ENCODE assay signal across 20 mouse cellular contexts in genomic region chr11:108606036-108606435, GRCm38 (mm10).
DNase-seq lines count a peak whose midpoint lies in the region; ATAC-seq lines count a peak whose summit lies in the region.
"Had no signal": no experiment of that assay in that cellular context is flagged by ENCODE, and none has a peak within 500 bp of the region (broad histone marks: within the 10 kb centered on the region; RNA-seq: fewer than 3 reads in every experiment).

No protein-coding gene starts in this region.

- 83% methylated on average over 11 of the region's 11 CpGs for WGBS in hindbrain, embryonic 13.5 days
- 86% methylated on average over 11 of the region's 11 CpGs for WGBS in hindbrain, embryonic 12.5 days
- WGBS in forebrain, embryonic 10.5 days: 85% methylated on average over 11 of the region's 11 CpGs
- WGBS in hindbrain, embryonic 16.5 days: 72% methylated on average over 11 of the region's 11 CpGs
- WGBS in midbrain, embryonic 16.5 days: 47% methylated on average over 11 of the region's 11 CpGs

- H3K4me1 ChIP-seq in hindbrain, embryonic 13.5 days (replicated peaks): peaks cover 5% of the 10 kb centered on the region
- no peaks in the 10 kb centered on the region for H3K4me1 ChIP-seq in hindbrain, embryonic 12.5 days
- peaks cover 19% of the 10 kb centered on the region for H3K4me1 ChIP-seq in forebrain, embryonic 10.5 days
- peaks cover 3% of the 10 kb centered on the region; the same call in 1 of the 2 replicates for H3K4me1 ChIP-seq in hindbrain, embryonic 16.5 days (ENCODE audit: control insufficient read depth, insufficient read depth, low read depth, low read length)
- peaks cover 7% of the 10 kb centered on the region for H3K4me1 ChIP-seq in midbrain, embryonic 16.5 days (ENCODE audit: control insufficient read depth, insufficient read depth, low read length)
- H3K4me1 ChIP-seq: embryonic facial prominence, embryonic 13.5 days; megakaryocyte, embryonic 14.5 days; stomach, embryonic 15.5 days had no signal

- peak overlapping the region; percentile 31 for H3K27ac ChIP-seq in hindbrain, embryonic 13.5 days
- H3K27ac ChIP-seq in hindbrain, embryonic 12.5 days: no peak overlapping the region
- H3K27ac ChIP-seq in forebrain, embryonic 10.5 days: peak overlapping the region; percentile 45; the same call in 1 of the 2 replicates
- peak overlapping the region; percentile 36; the same call in 1 of the 2 replicates for H3K27ac ChIP-seq in hindbrain, embryonic 16.5 days (ENCODE audit: low read depth, low read length)
- peak overlapping the region; percentile 91 for H3K27ac ChIP-seq in midbrain, embryonic 16.5 days (ENCODE audit: low read length)
- H3K27ac ChIP-seq: embryonic facial prominence, embryonic 13.5 days; gastrocnemius, adult 2 months; kidney, postnatal 0 days; liver, embryonic 14.5 days; stomach, embryonic 15.5 days had no signal

- no peaks in the 10 kb centered on the region for H3K36me3 ChIP-seq in hindbrain, embryonic 13.5 days
- no peaks in the 10 kb centered on the region for H3K36me3 ChIP-seq in hindbrain, embryonic 12.5 days
- H3K36me3 ChIP-seq in forebrain, embryonic 10.5 days (replicated peaks): no peaks in the 10 kb centered on the region
- no peaks in the 10 kb centered on the region for H3K36me3 ChIP-seq in hindbrain, embryonic 16.5 days (ENCODE audit: control insufficient read depth, insufficient read depth, low read length)
- H3K36me3 ChIP-seq in midbrain, embryonic 16.5 days (ENCODE audit: control insufficient read depth, insufficient read depth, low read length): no peaks in the 10 kb centered on the region
- H3K36me3 ChIP-seq: embryonic facial prominence, embryonic 13.5 days; limb, embryonic 12.5 days; stomach, embryonic 15.5 days had no signal

- no peaks in the 10 kb centered on the region for H3K27me3 ChIP-seq in hindbrain, embryonic 13.5 days
- no peaks in the 10 kb centered on the region for H3K27me3 ChIP-seq in hindbrain, embryonic 12.5 days
- 0 out of 2 replicates have a peak, but pooled peaks cover 3% of the 10 kb centered on the region for H3K27me3 ChIP-seq in forebrain, embryonic 10.5 days (ENCODE audit: poor library complexity, severe bottlenecking)
- no peaks in the 10 kb centered on the region for H3K27me3 ChIP-seq in hindbrain, embryonic 16.5 days (replicated peaks; ENCODE audit: control insufficient read depth, insufficient read depth, low read length)
- no peaks in the 10 kb centered on the region for H3K27me3 ChIP-seq in midbrain, embryonic 16.5 days (ENCODE audit: control insufficient read depth, insufficient read depth, low read depth, low read length)
- H3K27me3 ChIP-seq: embryonic facial prominence, embryonic 13.5 days; limb, embryonic 12.5 days; megakaryocyte, embryonic 14.5 days; stomach, embryonic 15.5 days had no signal

- DNase-seq in forebrain, embryonic 10.5 days (ENCODE audit: extremely low spot score, low spot score): no peak
- DNase-seq in testis, postnatal 10 days (ENCODE audit: low spot score): no peak
- DNase-seq in MN1 (ENCODE audit: low spot score): no peak
- DNase-seq: gastrocnemius, adult 2 months; heart, postnatal 4 days; right cerebral cortex, postnatal 14 days; thymus, postnatal 25 days had no signal

- ATAC-seq in hindbrain, embryonic 13.5 days (ENCODE audit: low FRiP score): no peak
- no peak for ATAC-seq in hindbrain, embryonic 12.5 days (ENCODE audit: low FRiP score)
- peak; percentile 67; the same call in 1 of the 2 replicates for ATAC-seq in hindbrain, embryonic 16.5 days
- ATAC-seq in midbrain, embryonic 16.5 days: peak; percentile 91
- no peak for ATAC-seq in megakaryocyte, adult 5-6 weeks (ENCODE audit: poor library complexity, severe bottlenecking)
- ATAC-seq: intestine, postnatal 0 days; lung, postnatal 0 days had no signal

- H3K4me2 ChIP-seq in hindbrain, embryonic 13.5 days: no peak overlapping the region
- H3K4me2 ChIP-seq in hindbrain, embryonic 12.5 days (replicated peaks): no peak overlapping the region
- peak overlapping the region; percentile 23; the same call in 1 of the 2 replicates for H3K4me2 ChIP-seq in hindbrain, embryonic 16.5 days (ENCODE audit: low read length)
- peak overlapping the region; percentile 50 for H3K4me2 ChIP-seq in midbrain, embryonic 16.5 days (ENCODE audit: low read length)
- H3K4me2 ChIP-seq: embryonic facial prominence, embryonic 13.5 days; limb, embryonic 12.5 days; stomach, embryonic 15.5 days had no signal

- no peaks in the 10 kb centered on the region for H3K9me3 ChIP-seq in hindbrain, embryonic 13.5 days
- H3K9me3 ChIP-seq in hindbrain, embryonic 12.5 days (replicated peaks): no peaks in the 10 kb centered on the region
- H3K9me3 ChIP-seq in forebrain, embryonic 10.5 days: no peaks in the 10 kb centered on the region
- H3K9me3 ChIP-seq in hindbrain, embryonic 16.5 days (ENCODE audit: control insufficient read depth, low read length): no peaks in the 10 kb centered on the region
- H3K9me3 ChIP-seq in midbrain, embryonic 16.5 days (replicated peaks; ENCODE audit: control insufficient read depth, low read length, poor library complexity, severe bottlenecking): no peaks in the 10 kb centered on the region
- H3K9me3 ChIP-seq: embryonic facial prominence, embryonic 13.5 days; limb, embryonic 12.5 days; megakaryocyte, embryonic 14.5 days; stomach, embryonic 15.5 days had no signal

- H3K9ac ChIP-seq in hindbrain, embryonic 13.5 days: no peak overlapping the region
- H3K9ac ChIP-seq in hindbrain, embryonic 12.5 days: no peak overlapping the region
- no peak overlapping the region for H3K9ac ChIP-seq in hindbrain, embryonic 16.5 days (ENCODE audit: low read depth, low read length)
- H3K9ac ChIP-seq in midbrain, embryonic 16.5 days (ENCODE audit: low read depth, low read length): peak overlapping the region; percentile 43
- H3K9ac ChIP-seq: embryonic facial prominence, embryonic 13.5 days; limb, embryonic 12.5 days; liver, embryonic 14.5 days; stomach, embryonic 15.5 days had no signal

- no peak overlapping the region for H3K4me3 ChIP-seq in hindbrain, embryonic 13.5 days
- H3K4me3 ChIP-seq in hindbrain, embryonic 12.5 days: no peak overlapping the region
- H3K4me3 ChIP-seq in forebrain, embryonic 10.5 days: peak overlapping the region; percentile 12; the same call in 1 of the 2 replicates
- H3K4me3 ChIP-seq in hindbrain, embryonic 16.5 days (ENCODE audit: low read length): peak overlapping the region; percentile 26
- peak overlapping the region; percentile 41 for H3K4me3 ChIP-seq in midbrain, embryonic 16.5 days (ENCODE audit: low read depth, low read length)
- H3K4me3 ChIP-seq: embryonic facial prominence, embryonic 13.5 days; gastrocnemius, adult 2 months; limb, embryonic 12.5 days; megakaryocyte, embryonic 14.5 days; stomach, embryonic 15.5 days had no signal

Comparison
In these comparisons a context has a peak if more than half of its experiments do, and no peak if none do; other contexts are left out.
1. ATAC-seq: peak in hindbrain, embryonic 16.5 days (single experiment) and midbrain, embryonic 16.5 days (single experiment); none in hindbrain, embryonic 13.5 days (single experiment), hindbrain, embryonic 12.5 days (single experiment) and megakaryocyte, adult 5-6 weeks (single experiment).
2. H3K4me2 ChIP-seq: peak in hindbrain, embryonic 16.5 days (single experiment) and midbrain, embryonic 16.5 days (single experiment); none in hindbrain, embryonic 13.5 days (single experiment) and hindbrain, embryonic 12.5 days (single experiment).
3. H3K4me3 ChIP-seq: peak in forebrain, embryonic 10.5 days (single experiment), hindbrain, embryonic 16.5 days (single experiment) and midbrain, embryonic 16.5 days (single experiment); none in hindbrain, embryonic 13.5 days (single experiment) and hindbrain, embryonic 12.5 days (single experiment).